Mouse (Mus musculus) forebrain, embryonic 13.5 days (tissue): ENCODE data around the gene Gm11492. TPM values are rescaled to one million over a fixed set of nuclear protein-coding genes. Genes with fewer than 3 reads are reported as not detected.
A peak's percentile ranks its signal among the peaks of the same experiment; 100 is the strongest.

Source experiments
- ATAC-seq: fragments of 200-750 bp; cut with Nextera tagmentation; 2 replicates; pipeline ENCODE4 v1.8.0; 2017
- H3K27ac ChIP-seq: fragments of 300-500 bp; sonication (generic); 2 replicates; pipeline ENCODE4 v1.5.1; 2015; ENCODE audit warnings: inconsistent platforms, mild to moderate bottlenecking, moderate library complexity
- H3K27me3 ChIP-seq: fragments of 300-500 bp; sonication (generic); 2 replicates; pipeline ENCODE4 v1.6.1; 2015; ENCODE audit warnings: mild to moderate bottlenecking, inconsistent platforms
- H3K36me3 ChIP-seq: fragments of 300-500 bp; sonication (generic); 2 replicates; pipeline ENCODE4 v1.6.1; 2015; ENCODE audit warnings: mild to moderate bottlenecking, inconsistent platforms; ENCODE audit not compliant: poor library complexity, severe bottlenecking
- H3K4me1 ChIP-seq: fragments of 300-500 bp; sonication (generic); 2 replicates; pipeline ENCODE4 v1.6.1; 2015; ENCODE audit warnings: inconsistent platforms
- H3K4me2 ChIP-seq: fragments of 300-500 bp; sonication (generic); 2 replicates; pipeline ENCODE4 v1.6.1; 2015; ENCODE audit warnings: inconsistent platforms, mild to moderate bottlenecking, moderate library complexity
- H3K4me3 ChIP-seq: fragments of 300-500 bp; sonication (generic); 2 replicates; pipeline ENCODE4 v1.5.1; 2015; ENCODE audit warnings: mild to moderate bottlenecking, inconsistent platforms
- H3K9ac ChIP-seq: fragments of 300-500 bp; sonication (generic); 2 replicates; pipeline ENCODE4 v1.6.1; 2015; ENCODE audit warnings: mild to moderate bottlenecking, inconsistent platforms
- H3K9me3 ChIP-seq: fragments of 300-500 bp; sonication (generic); replicated peaks from 2 replicates; pipeline ENCODE4 v1.6.1; 2016; ENCODE audit warnings: inconsistent platforms
- WGBS: fragments of 180-500 bp; shearing (Covaris S2); methylation state at CpG from one replicate; pipeline ENCODE4 v1.1.7; 2015; 5-methylcytosine and 5-hydroxymethylcytosine counted together
- polyA plus RNA-seq: library from polyadenylated mRNA; unstranded; fragments of >200 nt; fragmentation: Nextera tagmentation; extraction: Ambion mirVana; gene quantifications from 2 replicates; pipeline ENCODE4 v1.2.1, GENCODE M21; 2015

Gene Gm11492
- polyA plus RNA-seq, 1 experiment from 2014 or later, result not detected

GRCm38 (mm10) chr11:87592713-87593598, 26.5 kb downstream of the Gm11492 start:
- Histone ChIP-seq H3K27ac (peak overlapping the region; percentile 90), H3K4me2 (peak overlapping the region; percentile 80), H3K36me3 (peaks cover 15% of the 10 kb centered on the region), H3K27me3 (no peaks in the 10 kb centered on the region), H3K9ac (peak overlapping the region; percentile 82), H3K4me1 (peaks cover 68% of the 10 kb centered on the region), H3K9me3 (no peaks in the 10 kb centered on the region), H3K4me3 (peak overlapping the region; percentile 80)
- 38% methylated on average over 13 of the region's 13 CpGs for WGBS
- ATAC-seq, result no peak

DNA sequence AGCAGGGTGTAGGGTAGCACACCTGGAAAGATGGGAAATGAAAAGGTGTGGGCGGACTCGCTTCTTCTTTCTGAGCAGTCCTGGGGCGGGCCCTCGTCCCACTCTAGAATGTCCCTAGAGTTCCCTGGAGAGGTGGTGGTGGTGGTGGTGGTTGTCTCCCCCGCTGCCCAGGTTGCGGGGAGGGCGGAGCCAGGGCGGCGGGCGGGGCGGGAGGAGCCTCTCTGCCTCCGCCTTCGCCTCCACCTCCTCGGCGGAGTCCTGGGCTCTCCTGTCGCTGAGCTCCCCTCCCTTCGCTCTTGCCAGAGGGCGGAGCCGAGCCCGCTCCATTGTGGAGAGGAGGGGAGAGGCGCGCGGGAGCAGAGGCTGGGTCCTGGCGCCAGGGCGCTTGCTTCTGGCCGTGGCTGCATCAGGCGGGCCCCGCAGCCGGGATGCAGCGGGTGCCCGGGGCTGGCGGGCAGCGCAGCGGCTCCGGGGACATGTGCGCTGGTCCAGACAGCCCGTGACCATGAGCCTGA, 28.9 kb downstream of the Gm11492 start:
- ATAC-seq, result peak; percentile 54
- Histone ChIP-seq H3K27me3 (no peaks in the 10 kb centered on the region), H3K4me2 (peak overlapping the region; percentile 82), H3K4me3 (peak overlapping the region; percentile 89), H3K9me3 (no peaks in the 10 kb centered on the region), H3K36me3 (peaks cover 39% of the 10 kb centered on the region), H3K9ac (peak overlapping the region; percentile 98), H3K4me1 (peaks cover 56% of the 10 kb centered on the region), H3K27ac (peak overlapping the region; percentile 94)
- WGBS, result 2% methylated on average over 20 of the region's 37 CpGs

DNA sequence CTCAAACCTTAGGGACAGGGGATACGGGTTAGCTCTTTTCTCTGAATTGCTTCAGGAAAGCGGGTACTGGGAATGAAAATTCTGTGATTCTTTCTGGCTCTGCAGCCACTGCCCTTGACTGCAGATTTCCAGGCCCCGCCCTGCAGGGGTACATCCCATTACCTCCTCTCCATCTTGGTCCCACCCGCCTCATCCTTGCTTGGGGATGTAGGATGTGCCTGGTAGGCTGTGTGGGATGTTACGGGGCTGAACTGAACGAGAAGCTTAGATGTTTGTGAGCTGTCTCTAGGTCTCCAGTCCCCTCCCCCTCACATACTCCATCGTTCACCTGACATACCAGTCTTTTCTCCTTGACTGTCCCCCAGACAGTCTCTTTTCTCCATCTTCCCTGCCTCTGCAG, 29.5 kb downstream of the Gm11492 start:
- Histone ChIP-seq H3K36me3 (peaks cover 45% of the 10 kb centered on the region), H3K4me2 (peak overlapping the region; percentile 82), H3K9me3 (no peaks in the 10 kb centered on the region), H3K9ac (peak overlapping the region; percentile 98), H3K27ac (peak overlapping the region; percentile 94), H3K4me1 (peaks cover 50% of the 10 kb centered on the region), H3K27me3 (no peaks in the 10 kb centered on the region), H3K4me3 (peak overlapping the region; percentile 89)
- WGBS, result 4% methylated on average over 7 of the region's 7 CpGs
- no peak for ATAC-seq

GRCm38 (mm10) chr11:87596492-87596891, 30.0 kb downstream of the Gm11492 start:
- Histone ChIP-seq H3K4me3 (peak overlapping the region; percentile 89), H3K36me3 (peaks cover 50% of the 10 kb centered on the region), H3K9ac (peak overlapping the region; percentile 98), H3K9me3 (no peaks in the 10 kb centered on the region), H3K27ac (peak overlapping the region; percentile 94), H3K4me2 (peak overlapping the region; percentile 82), H3K4me1 (peaks cover 50% of the 10 kb centered on the region), H3K27me3 (no peaks in the 10 kb centered on the region)
- no peak for ATAC-seq
- WGBS, result 12% methylated on average over 2 of the region's 2 CpGs

DNA sequence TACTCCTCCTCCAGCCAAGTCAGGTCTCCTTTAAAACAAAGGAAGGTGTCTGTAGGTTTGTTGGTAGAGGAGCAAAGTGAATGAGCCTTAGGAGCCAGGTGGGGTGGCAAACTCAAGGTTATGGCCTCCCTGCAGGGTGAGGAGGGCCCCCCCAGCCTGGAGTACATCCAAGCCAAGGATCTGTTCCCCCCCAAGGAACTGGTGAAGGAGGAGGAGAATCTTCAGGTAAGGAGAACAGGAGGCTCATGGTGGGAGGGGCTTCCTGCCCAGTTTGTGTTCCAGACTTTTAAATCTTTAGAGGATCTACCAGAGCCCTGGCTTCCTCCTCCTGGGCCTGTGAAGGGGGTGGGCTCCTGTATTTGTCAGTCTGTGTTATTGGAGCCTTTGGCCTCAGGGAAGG, 30.6 kb downstream of the Gm11492 start:
- Histone ChIP-seq H3K27ac (peak overlapping the region; percentile 94), H3K9me3 (no peaks in the 10 kb centered on the region), H3K4me3 (peak overlapping the region; percentile 89), H3K4me1 (peaks cover 50% of the 10 kb centered on the region), H3K27me3 (no peaks in the 10 kb centered on the region), H3K4me2 (peak overlapping the region; percentile 82), H3K36me3 (peaks cover 56% of the 10 kb centered on the region), H3K9ac (peak overlapping the region; percentile 98)
- ATAC-seq, result no peak

- peaks cover 28% of the 10 kb centered on the region for H3K4me1 ChIP-seq
- H3K9me3 ChIP-seq, result no peaks in the 10 kb centered on the region
- H3K36me3 ChIP-seq, result peaks cover 76% of the 10 kb centered on the region
- H3K4me2 ChIP-seq, result no peak overlapping the region
- ATAC-seq, result no peak
- H3K27me3 ChIP-seq, result no peaks in the 10 kb centered on the region
- H3K9ac ChIP-seq, result no peak overlapping the region
- H3K27ac ChIP-seq, result no peak overlapping the region
- H3K4me3 ChIP-seq, result no peak overlapping the region
- 90% methylated on average over 13 of the region's 13 CpGs for WGBS
Measured at GRCm38 (mm10) chr11:87599395-87600089, 33.1 kb downstream of the Gm11492 start.

GRCm38 (mm10) chr11:87600322-87600853, 33.9 kb downstream of the Gm11492 start:
- Histone ChIP-seq H3K27me3 (no peaks in the 10 kb centered on the region), H3K9me3 (no peaks in the 10 kb centered on the region), H3K36me3 (peaks cover 85% of the 10 kb centered on the region), H3K4me2 (no peak overlapping the region), H3K27ac (no peak overlapping the region), H3K4me1 (peaks cover 19% of the 10 kb centered on the region), H3K9ac (no peak overlapping the region), H3K4me3 (no peak overlapping the region)
- 91% methylated on average over 10 of the region's 10 CpGs for WGBS
- ATAC-seq, result no peak

GRCm38 (mm10) chr11:87602234-87602633, 35.8 kb downstream of the Gm11492 start:
- no peak overlapping the region for H3K4me3 ChIP-seq
- H3K4me2 ChIP-seq, result no peak overlapping the region
- no peak overlapping the region for H3K27ac ChIP-seq
- no peaks in the 10 kb centered on the region for H3K9me3 ChIP-seq
- peaks cover 100% of the 10 kb centered on the region for H3K36me3 ChIP-seq
- H3K27me3 ChIP-seq, result no peaks in the 10 kb centered on the region
- peaks cover 6% of the 10 kb centered on the region for H3K4me1 ChIP-seq
- WGBS, result 97% methylated on average over 9 of the region's 9 CpGs
- H3K9ac ChIP-seq, result no peak overlapping the region
- ATAC-seq, result no peak

- no peak for ATAC-seq
- no peak overlapping the region for H3K27ac ChIP-seq
- no peaks in the 10 kb centered on the region for H3K9me3 ChIP-seq
- H3K4me3 ChIP-seq, result no peak overlapping the region
- WGBS, result 96% methylated on average over 2 of the region's 2 CpGs
- no peaks in the 10 kb centered on the region for H3K27me3 ChIP-seq
- H3K9ac ChIP-seq, result no peak overlapping the region
- H3K36me3 ChIP-seq, result peaks cover 100% of the 10 kb centered on the region
- no peak overlapping the region for H3K4me2 ChIP-seq
- no peaks in the 10 kb centered on the region for H3K4me1 ChIP-seq
Measured at GRCm38 (mm10) chr11:87603571-87603970, 37.1 kb downstream of the Gm11492 start.

GRCm38 (mm10) chr11:87609264-87609663, 42.8 kb downstream of the Gm11492 start:
- no peak overlapping the region for H3K9ac ChIP-seq
- no peak overlapping the region for H3K4me2 ChIP-seq
- H3K9me3 ChIP-seq, result no peaks in the 10 kb centered on the region
- H3K4me1 ChIP-seq, result no peaks in the 10 kb centered on the region
- H3K36me3 ChIP-seq, result peaks cover 99% of the 10 kb centered on the region
- no peak for ATAC-seq
- H3K4me3 ChIP-seq, result no peak overlapping the region
- no peaks in the 10 kb centered on the region for H3K27me3 ChIP-seq
- 91% methylated on average over 7 of the region's 7 CpGs for WGBS
- H3K27ac ChIP-seq, result no peak overlapping the region

DNA sequence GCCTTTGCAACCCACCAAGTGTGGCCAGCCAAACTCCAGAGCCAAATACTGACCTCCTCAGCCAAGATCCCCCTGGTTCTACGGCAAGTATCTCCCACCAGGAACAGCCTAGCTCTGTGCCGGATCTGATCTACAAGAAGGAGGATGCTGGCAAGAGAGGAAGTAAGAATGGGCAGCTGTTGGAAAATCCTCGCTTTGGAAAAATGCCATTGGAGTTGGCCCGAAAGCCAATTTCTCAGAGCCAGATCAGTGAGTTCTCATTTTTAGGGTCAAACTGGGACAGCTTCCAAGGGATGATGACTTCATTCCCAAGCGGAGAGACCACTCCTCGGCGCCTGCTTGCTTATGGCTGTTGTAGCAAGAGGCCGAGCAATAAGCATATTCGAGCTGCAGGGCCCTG, 45.1 kb downstream of the Gm11492 start:
- WGBS, result 91% methylated on average over 9 of the region's 9 CpGs

GRCm38 (mm10) chr11:87613972-87614371, 47.5 kb downstream of the Gm11492 start:
- Histone ChIP-seq H3K27ac (no peak overlapping the region), H3K27me3 (no peaks in the 10 kb centered on the region), H3K36me3 (peaks cover 99% of the 10 kb centered on the region), H3K9ac (no peak overlapping the region), H3K4me2 (no peak overlapping the region), H3K9me3 (peaks cover 9% of the 10 kb centered on the region), H3K4me1 (no peaks in the 10 kb centered on the region), H3K4me3 (no peak overlapping the region)
- no peak for ATAC-seq
- WGBS, result 93% methylated on average over 7 of the region's 7 CpGs

More for the DNA sequence above, 45.1 kb downstream of the Gm11492 start:
- Histone ChIP-seq H3K9me3 (no peaks in the 10 kb centered on the region), H3K4me2 (no peak overlapping the region), H3K9ac (no peak overlapping the region), H3K36me3 (peaks cover 99% of the 10 kb centered on the region), H3K27me3 (no peaks in the 10 kb centered on the region), H3K27ac (no peak overlapping the region), H3K4me3 (no peak overlapping the region), H3K4me1 (no peaks in the 10 kb centered on the region)
- no peak for ATAC-seq
